Mouse (Mus musculus) cortical plate, adult 2 months (tissue): Measurements from ENCODE around the gene Hibadh.

ENCODE experiments used
- CTCF ChIP-seq: fragments of 200-500 bp; IDR thresholded peaks from 2 replicates; pipeline ENCODE4 v1.5.1; 2011; ENCODE audit warnings: mild to moderate bottlenecking, control low read depth, low read length; ENCODE audit not compliant: insufficient read depth; ENCODE audit errors: extremely low read depth
- POLR2A ChIP-seq: fragments of 200-500 bp; IDR thresholded peaks from 2 replicates; pipeline ENCODE4 v1.6.1; 2011; ENCODE audit warnings: mild to moderate bottlenecking, low read length, control low read depth; ENCODE audit not compliant: insufficient read depth; ENCODE audit errors: extremely low read depth

DNA sequence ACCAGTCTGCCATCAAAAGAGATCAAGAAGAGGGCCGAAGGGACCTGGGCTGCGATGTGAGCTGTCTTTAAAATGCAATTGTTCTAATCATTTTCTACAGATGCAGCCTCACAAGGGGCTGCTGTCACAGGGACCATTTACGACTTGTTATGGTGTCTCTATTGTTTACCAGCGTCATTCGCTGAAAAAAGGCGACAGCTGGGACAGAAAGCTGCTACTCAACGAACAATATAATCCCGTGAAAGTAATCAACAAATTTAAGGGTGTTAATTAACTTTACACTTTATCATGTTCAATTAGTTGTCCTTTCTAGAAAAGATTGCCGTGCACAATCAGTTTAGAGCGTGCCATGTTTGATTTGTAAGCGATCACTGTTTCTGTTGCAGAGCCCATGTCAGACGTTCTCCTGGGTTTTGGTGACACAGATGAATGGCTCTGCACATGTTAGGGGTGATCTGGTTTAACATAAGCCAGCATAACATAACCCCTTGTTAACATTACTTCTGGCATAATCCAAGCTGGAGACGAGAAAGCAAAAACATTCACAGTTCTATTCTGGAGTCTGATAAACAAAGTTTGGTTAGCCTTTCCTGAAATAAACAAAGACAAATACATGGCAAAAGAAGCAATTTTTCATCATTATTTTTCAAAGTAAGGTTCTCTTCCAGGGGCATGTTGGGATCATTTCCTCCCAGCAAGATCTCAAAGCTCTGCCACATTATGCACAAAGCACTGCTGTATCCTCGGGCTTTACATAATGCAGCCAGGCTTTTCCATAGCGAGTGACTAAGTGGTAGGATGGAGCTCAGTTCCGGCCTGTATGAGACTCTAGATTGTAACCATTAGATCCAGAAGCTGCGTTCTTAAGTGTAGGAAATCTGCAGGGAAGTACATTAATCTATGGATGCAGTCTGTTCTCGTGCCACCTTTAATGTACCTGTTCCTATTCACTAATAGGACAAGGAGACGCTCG is 72.6 kb downstream of the Hibadh start:
- TF ChIP-seq CTCF: no peak
- no peak for TF ChIP-seq POLR2A
